Mouse (Mus musculus): ENCODE data around the gene Ap1m1. TPM values are rescaled to one million over a fixed set of nuclear protein-coding genes. Genes with fewer than 3 reads are reported as not detected.

Gene Ap1m1
- polyA plus RNA-seq, 1 experiment, result 54.7 TPM

DNA sequence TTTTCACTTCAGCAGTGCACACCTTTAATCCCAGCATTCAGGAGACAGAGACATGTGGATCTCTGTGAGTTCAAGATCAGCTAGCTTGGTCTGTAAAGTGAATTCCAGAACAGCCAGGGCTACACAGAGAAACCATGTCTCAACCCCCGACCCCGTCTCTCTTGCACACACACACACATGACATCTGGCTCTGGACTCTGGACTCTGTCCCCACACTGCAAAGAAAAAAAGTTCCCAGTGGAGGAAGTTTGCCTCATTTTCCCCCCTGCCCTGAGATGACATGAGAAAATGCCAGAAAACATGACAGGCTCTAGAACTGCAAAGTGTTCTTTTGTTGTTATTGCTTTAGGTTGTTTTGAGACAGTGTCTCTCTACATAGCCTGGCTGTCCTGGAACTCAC is 20.0 kb downstream of the Ap1m1 start:
- DNase-seq (ENCODE audit: low read depth), result no peak

GRCm38 (mm10) chr8:72260585-72260984 is 20.8 kb downstream of the Ap1m1 start:
- DNase-seq (ENCODE audit: low read depth), result no peak

GRCm38 (mm10) chr8:72261019-72261418 is 21.2 kb downstream of the Ap1m1 start:
- DNase-seq (ENCODE audit: low read depth), result no peak

GRCm38 (mm10) chr8:72261431-72261830 is 21.6 kb downstream of the Ap1m1 start:
- DNase-seq (ENCODE audit: low read depth), result no peak

- DNase-seq (ENCODE audit: low read depth), result no peak
These were observed 22.1 kb downstream of the Ap1m1 start for GRCm38 (mm10) chr8:72261872-72262271.

- DNase-seq (ENCODE audit: low read depth), result no peak
These were observed 22.9 kb downstream of the Ap1m1 start for GRCm38 (mm10) chr8:72262756-72263155.

DNA sequence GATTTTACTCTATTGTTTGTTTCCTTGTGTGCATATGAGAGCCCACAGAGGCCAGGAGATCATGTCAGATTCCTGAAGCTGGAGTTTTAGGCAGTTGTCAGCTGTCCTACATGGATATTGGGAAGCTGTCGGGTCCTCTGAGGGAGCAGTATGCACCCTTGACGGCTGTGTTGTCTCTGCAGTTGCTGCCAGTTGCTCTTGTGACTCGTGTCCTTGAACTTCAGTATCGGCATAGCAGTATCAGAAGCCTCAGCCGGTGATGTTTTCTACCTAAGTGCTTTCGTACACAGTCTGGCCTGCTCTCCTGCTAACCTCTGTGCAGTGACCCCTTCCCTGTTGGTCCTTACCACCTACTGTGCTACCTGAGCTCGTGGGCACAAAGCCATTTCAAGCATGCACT is 23.6 kb downstream of the Ap1m1 start:
- DNase-seq (ENCODE audit: low read depth), result no peak

DNA sequence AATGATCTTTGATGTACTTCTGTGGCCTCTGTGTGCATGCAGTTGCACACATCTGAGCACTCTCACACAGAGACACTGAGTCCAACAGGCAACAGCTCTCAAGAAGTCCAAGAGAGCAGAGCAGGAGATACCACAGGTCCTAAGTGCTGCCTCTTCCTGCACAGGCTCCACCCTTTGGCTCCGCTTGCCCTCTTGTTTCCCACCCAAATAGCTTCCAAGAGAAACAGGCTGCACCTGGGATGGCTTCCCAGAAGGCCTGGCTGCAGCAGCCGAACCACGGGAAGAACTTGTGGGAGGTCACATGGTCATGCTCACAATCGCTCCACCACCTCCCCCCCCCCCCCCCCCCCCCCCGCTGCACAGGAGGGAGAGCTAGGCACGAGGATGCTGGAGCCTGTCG is 25.5 kb downstream of the Ap1m1 start:
- no peak for DNase-seq (ENCODE audit: low read depth)

DNA sequence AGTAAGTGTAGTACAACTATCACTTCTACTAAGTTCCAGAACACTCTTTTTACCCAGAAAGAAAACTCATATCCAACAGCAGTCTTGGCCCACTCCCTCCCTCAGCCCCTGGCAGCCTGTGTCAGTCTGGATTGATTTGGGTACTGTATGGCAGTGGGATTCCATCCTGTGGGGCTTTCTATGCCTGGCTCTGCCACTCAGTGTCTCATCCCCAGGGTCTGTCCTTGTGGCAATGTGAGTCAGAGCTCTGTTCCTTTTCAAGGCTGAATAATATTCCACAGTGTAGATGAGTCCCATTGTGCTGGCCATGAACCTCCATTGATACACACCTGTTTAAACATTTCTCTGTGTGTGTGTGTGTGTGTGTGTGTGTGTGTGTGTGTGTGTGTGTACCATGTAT is 26.9 kb downstream of the Ap1m1 start:
- no peak for DNase-seq (ENCODE audit: low read depth)

GRCm38 (mm10) chr8:72267106-72267505 is 27.3 kb downstream of the Ap1m1 start:
- no peak for DNase-seq (ENCODE audit: low read depth)

- DNase-seq (ENCODE audit: low read depth), result no peak
These were observed 28.5 kb downstream of the Ap1m1 start for GRCm38 (mm10) chr8:72268356-72268755.

- DNase-seq (ENCODE audit: low read depth), result no peak
These were observed 30.8 kb downstream of the Ap1m1 start for GRCm38 (mm10) chr8:72270606-72271005.

GRCm38 (mm10) chr8:72271051-72271660 is 31.3 kb downstream of the Ap1m1 start:
- DNase-seq (ENCODE audit: low read depth), result no peak

DNA sequence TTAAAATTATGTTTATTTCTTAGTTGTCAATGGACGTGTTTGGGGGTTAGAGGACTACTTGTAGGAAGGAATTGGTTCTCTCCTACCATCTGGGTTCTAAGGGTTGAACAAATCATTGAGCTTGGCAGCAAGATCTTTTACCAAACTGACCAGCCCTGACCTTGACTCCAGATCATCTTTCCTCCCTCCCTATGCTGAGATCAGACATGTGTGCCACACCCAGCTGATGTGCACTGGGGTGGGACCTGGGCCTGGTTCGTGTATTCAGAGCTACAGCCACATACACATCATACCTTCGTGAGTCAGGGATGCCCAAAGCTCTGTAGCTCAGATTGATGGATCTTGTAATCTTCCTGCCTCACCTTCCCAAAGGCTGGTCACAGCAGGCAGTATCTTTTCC is 31.9 kb downstream of the Ap1m1 start:
- DNase-seq (ENCODE audit: low read depth), result no peak

GRCm38 (mm10) chr8:72272361-72272760 is 32.5 kb downstream of the Ap1m1 start:
- no peak for DNase-seq (ENCODE audit: low read depth)

DNA sequence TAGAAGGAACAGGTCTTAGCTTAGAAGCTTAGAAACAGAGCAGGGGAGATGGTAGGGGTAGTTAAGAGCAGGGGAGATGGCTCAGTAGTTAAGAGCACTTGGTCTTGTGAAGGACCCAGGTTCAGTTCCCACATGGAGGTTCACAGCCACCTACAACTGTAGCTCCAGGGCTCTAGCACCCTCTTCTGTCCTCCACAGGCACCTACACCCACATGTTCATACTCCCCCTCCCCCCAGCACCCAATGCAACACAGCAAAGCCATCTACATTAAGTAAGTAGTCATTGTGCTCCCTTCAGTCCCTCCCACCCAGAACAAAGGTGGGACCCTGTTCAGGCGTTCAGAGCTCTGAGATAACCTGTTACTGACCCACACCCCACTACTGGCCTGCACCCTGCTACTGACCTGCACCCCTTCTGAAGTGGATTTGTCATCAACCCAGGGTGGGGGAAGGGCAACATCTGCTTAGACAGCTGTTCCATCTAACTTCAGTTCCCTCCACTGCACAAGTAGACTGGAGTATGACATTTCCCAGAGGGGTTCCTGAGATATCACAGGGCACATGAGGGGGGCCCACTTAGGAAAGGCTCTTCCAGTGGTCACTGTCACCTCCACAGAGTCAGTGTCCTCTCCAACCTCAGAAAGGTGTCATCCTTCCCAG is 33.4 kb downstream of the Ap1m1 start:
- DNase-seq (ENCODE audit: low read depth), result no peak

GRCm38 (mm10) chr8:72273807-72274206 is 34.0 kb downstream of the Ap1m1 start:
- no peak for DNase-seq (ENCODE audit: low read depth)

DNA sequence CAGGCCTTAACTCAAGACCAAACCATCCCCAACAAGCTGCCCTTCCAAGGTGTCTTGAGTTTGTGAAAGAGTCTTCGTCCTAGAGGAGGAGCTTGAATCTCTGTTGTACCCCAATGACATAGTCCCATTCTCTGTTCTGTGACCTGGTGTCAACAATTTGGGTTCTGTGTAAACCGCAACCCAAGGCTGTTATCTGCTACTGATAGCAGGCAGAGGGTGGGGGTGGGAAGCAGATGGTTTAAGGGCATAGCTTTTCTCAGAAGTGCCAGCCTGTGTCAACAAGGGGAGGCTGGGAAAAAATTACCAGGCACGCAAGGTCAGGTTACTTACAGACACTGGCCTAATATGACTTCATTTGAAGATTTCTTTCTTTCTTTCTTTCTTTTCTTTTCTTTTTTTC is 37.4 kb downstream of the Ap1m1 start:
- DNase-seq (ENCODE audit: low read depth), result no peak

DNA sequence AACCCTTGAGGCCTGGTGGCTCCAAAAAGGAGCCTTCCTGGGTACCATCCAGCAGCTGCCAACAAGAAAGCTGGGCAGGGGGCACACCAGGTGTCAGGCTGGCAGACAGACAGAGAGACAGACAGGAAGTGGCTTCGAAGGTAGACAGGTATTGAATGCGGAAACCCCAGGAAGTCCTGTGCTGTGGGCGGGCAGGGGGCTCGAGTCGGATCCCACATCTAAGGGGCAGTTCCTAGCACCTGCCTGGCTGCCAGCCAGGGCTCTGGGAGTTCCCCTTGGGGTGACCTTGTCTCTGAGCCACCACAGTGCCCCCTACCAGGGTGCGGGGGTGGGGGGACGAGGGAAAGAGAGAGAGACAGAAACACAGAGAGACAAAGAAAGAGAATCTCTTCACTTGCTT is 39.3 kb downstream of the Ap1m1 start:
- DNase-seq (ENCODE audit: low read depth), result no peak

GRCm38 (mm10) chr8:72281634-72282033 is 41.8 kb downstream of the Ap1m1 start:
- DNase-seq (ENCODE audit: low read depth), result no peak

DNA sequence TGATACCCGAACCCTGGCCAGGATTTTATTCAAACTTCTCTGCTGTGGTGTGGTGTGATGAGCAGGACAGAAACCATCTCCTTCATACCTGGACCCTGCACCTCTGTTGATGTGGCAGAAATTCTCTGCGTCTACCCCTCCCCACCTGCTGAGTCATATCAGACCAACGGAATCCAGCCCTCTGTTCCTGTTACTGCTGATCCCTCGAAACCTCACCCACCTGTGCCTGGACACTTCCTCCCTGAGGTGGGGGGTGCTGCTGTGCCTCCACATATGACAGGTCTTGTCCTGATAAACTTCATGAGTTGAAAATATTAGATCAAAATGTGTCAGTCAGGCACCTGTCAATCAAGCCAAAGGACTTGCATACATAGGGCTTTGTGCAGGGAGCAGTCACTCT is 45.5 kb downstream of the Ap1m1 start:
- no peak for DNase-seq (ENCODE audit: low read depth)

- DNase-seq (ENCODE audit: low read depth), result no peak
These were observed 49.2 kb downstream of the Ap1m1 start for GRCm38 (mm10) chr8:72289051-72289450.

DNA sequence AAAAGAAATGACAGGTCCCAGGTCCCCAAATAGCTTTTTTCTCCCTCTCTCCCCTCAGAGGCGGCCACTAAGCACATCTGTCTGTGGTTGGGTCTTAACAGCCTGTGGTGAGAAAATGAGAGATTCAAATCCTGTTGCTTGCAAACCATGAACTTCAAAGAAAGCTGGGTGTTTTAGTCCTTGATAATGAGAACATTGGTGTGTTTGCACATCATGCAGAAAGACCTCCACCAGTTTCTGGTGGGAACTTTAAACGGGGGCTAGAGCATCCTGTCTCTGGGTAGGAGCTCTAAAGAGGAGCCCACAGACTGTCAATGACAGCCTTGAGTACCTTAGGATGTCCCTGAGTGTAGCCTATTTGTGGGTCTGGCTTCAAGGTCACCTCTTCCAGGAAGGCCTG is 51.3 kb downstream of the Ap1m1 start:
- no peak for DNase-seq (ENCODE audit: low read depth)

GRCm38 (mm10) chr8:72293309-72293708 is 53.5 kb downstream of the Ap1m1 start:
- no peak for DNase-seq (ENCODE audit: low read depth)

Measured in gonadal fat pad, adult 2 months (tissue).